Mouse (Mus musculus) cerebellum, adult 2 months (tissue): ENCODE measurements around the gene Rabgap1l.

Experiments
- CTCF ChIP-seq: fragments of 200-500 bp; IDR thresholded peaks from 2 replicates; pipeline ENCODE4 v1.5.1; 2011; ENCODE audit warnings: low read depth, mild to moderate bottlenecking, control low read depth, low read length, moderate library complexity, borderline replicate concordance; ENCODE audit not compliant: insufficient read depth
- POLR2A ChIP-seq: fragments of 200-500 bp; IDR thresholded peaks from 2 replicates; pipeline ENCODE4 v1.6.1; 2011; ENCODE audit warnings: low read length, control low read depth, borderline replicate concordance; ENCODE audit not compliant: insufficient read depth

GRCm38 (mm10) chr1:160209844-160210243 lies 583.2 kb downstream of the Rabgap1l start:
- TF ChIP-seq CTCF (no peak), POLR2A (no peak)
